Mouse (Mus musculus): Measurements from ENCODE around the gene Hoxd1.

- TF ChIP-seq CTCF (IDR thresholded peaks at IDR 0.05; ENCODE audit: extremely low read depth, insufficient read depth, insufficient read length, insufficient replicate concordance): no peak
- no peak for TF ChIP-seq POLR2A (IDR thresholded peaks at IDR 0.05; ENCODE audit: low read depth, low read length)
These were observed 2.6 kb upstream of the Hoxd1 start for GRCm38 (mm10) chr2:74760146-74760545.
